Mouse (Mus musculus): ENCODE results near the gene Usp20. TPM values are rescaled to one million over a fixed set of nuclear protein-coding genes. Genes with fewer than 3 reads are reported as not detected.

The Usp20 gene
- total and polyA plus RNA-seq, 3 experiments = 3.4 to 13.8 (median 12.0) TPM

GRCm38 (mm10) chr2:30985111-30986020 is 3.3 kb downstream of the Usp20 start (continued):
- TF ChIP-seq USF1 (IDR thresholded peaks at IDR 0.05; ENCODE audit: low read depth, low read length) = no peak
- TF ChIP-seq MAZ (IDR thresholded peaks at IDR 0.05; ENCODE audit: low read depth, low read length) = peak; percentile 74
- no peak for TF ChIP-seq ZC3H11A (IDR thresholded peaks at IDR 0.05; ENCODE audit: low read depth, low read length)
- peak; percentile 84 for TF ChIP-seq NRF1 (IDR thresholded peaks at IDR 0.05; ENCODE audit: low read depth, low read length)
- 0 out of 2 replicates have a peak, but pooled peaks have one; percentile 34 for TF ChIP-seq MEF2A (IDR thresholded peaks at IDR 0.05; ENCODE audit: borderline replicate concordance, low read depth, low read length)
- peak; percentile 29 for TF ChIP-seq ETS1 (conservative IDR thresholded peaks at IDR 0.05; ENCODE audit: low read depth, low read length)
- no peak for TF ChIP-seq CHD1 (IDR thresholded peaks at IDR 0.05; ENCODE audit: low read depth, low read length)
- TF ChIP-seq POLR2AphosphoS2 (IDR thresholded peaks at IDR 0.05; ENCODE audit: low read depth, low read length) = no peak
- TF ChIP-seq ZMIZ1 (IDR thresholded peaks at IDR 0.05; ENCODE audit: low read depth, low read length) = no peak
- TF ChIP-seq SMC3 (IDR thresholded peaks at IDR 0.05; ENCODE audit: low read depth, low read length) = no peak

- no peak for TF ChIP-seq SMC3 (IDR thresholded peaks at IDR 0.05; ENCODE audit: low read depth, low read length)
- no peak for TF ChIP-seq TCF12 (IDR thresholded peaks at IDR 0.05; ENCODE audit: low read depth, low read length)
- dilution Hi-C loops (cut with MboI; ENCODE audit: extremely low pct_ligation_motif_present, extremely low pct_unique_long_range_greater_than_20kb, low sequenced_read_pairs) = no loop called here
Observed at GRCm38 (mm10) chr2:30990221-30990620, 8.1 kb downstream of the Usp20 start.

GRCm38 (mm10) chr2:30994853-30995252 is 12.8 kb downstream of the Usp20 start:
- Histone ChIP-seq H3K9ac (ENCODE audit: insufficient read depth, low read depth) (no peak overlapping the region), H3K27ac (ENCODE audit: insufficient read depth, low read depth) (no peak overlapping the region), H3K79me2 (replicated peaks; ENCODE audit: control insufficient read depth, extremely low read depth, insufficient read depth, poor library complexity, severe bottlenecking) (no peaks in the 10 kb centered on the region), H3K9me3 (replicated peaks; ENCODE audit: low read length) (peaks cover 3% of the 10 kb centered on the region), H3K27me3 (replicated peaks) (no peaks in the 10 kb centered on the region), H3K4me3 (replicated peaks in 1 of 3; ENCODE audit: low read depth in 2 of 3, low read length in 2 of 3, poor library complexity in 1 of 3) (no peak overlapping the region), H3K4me1 (ENCODE audit: control insufficient read depth in 1 of 2, insufficient read depth in 2 of 2) (no peaks in the 10 kb centered on the region), H3K36me3 (replicated peaks in 1 of 2; ENCODE audit: control insufficient read depth in 1 of 2, insufficient read depth in 1 of 2, low read length in 1 of 2) (peaks cover 7 to 35% of the 10 kb centered on the region in 2 experiments), H3K4me2 (ENCODE audit: insufficient read depth, low read depth, poor library complexity, severe bottlenecking) (no peak overlapping the region)
- no peak for TF ChIP-seq RCOR1 (conservative IDR thresholded peaks at IDR 0.05; ENCODE audit: low read depth, low read length)
- TF ChIP-seq USF2 (conservative IDR thresholded peaks at IDR 0.05; ENCODE audit: low read depth, low read length) = no peak
- no peak for TF ChIP-seq RAD21 (IDR thresholded peaks at IDR 0.05; ENCODE audit: low read depth, low read length)
- no peak for TF ChIP-seq CHD2 (IDR thresholded peaks at IDR 0.05; ENCODE audit: low read length)
- TF ChIP-seq ZNF384 (IDR thresholded peaks at IDR 0.05; ENCODE audit: low read depth, low read length) = no peak
- no peak for TF ChIP-seq MAX (IDR thresholded peaks at IDR 0.05; ENCODE audit: low read length)
- no peak for TF ChIP-seq JUN (IDR thresholded peaks at IDR 0.05; ENCODE audit: insufficient read depth, low read depth, low read length)
- TF ChIP-seq JUND (conservative IDR thresholded peaks at IDR 0.05; ENCODE audit: low read depth, low read length) = no peak
- no peak for TF ChIP-seq GABPA (IDR thresholded peaks at IDR 0.05; ENCODE audit: insufficient replicate concordance, low read depth, low read length)
- no peak for TF ChIP-seq EP300 (IDR thresholded peaks at IDR 0.05; ENCODE audit: low read length)
- TF ChIP-seq POLR2A (IDR thresholded peaks at IDR 0.05; ENCODE audit: low read depth, low read length) = no peak
- TF ChIP-seq SMC3 (IDR thresholded peaks at IDR 0.05; ENCODE audit: low read depth, low read length) = no peak
- no peak for TF ChIP-seq CHD1 (IDR thresholded peaks at IDR 0.05; ENCODE audit: low read depth, low read length)
- TF ChIP-seq KAT2A (IDR thresholded peaks at IDR 0.05; ENCODE audit: insufficient replicate concordance, low read length) = no peak
- TF ChIP-seq BHLHE40 (IDR thresholded peaks at IDR 0.05; ENCODE audit: low read depth, low read length) = no peak
- TF ChIP-seq PAX5 (IDR thresholded peaks at IDR 0.05; ENCODE audit: low read length) = no peak
- no peak for TF ChIP-seq NELFE (IDR thresholded peaks at IDR 0.05; ENCODE audit: low read depth, low read length)
- TF ChIP-seq MXI1 (IDR thresholded peaks at IDR 0.05; ENCODE audit: low read depth, low read length) = no peak
- DNase-seq (ENCODE audit: extremely low read depth) = no peak
- dilution Hi-C loops (cut with MboI; ENCODE audit: extremely low pct_ligation_motif_present, extremely low pct_unique_long_range_greater_than_20kb, low sequenced_read_pairs) = no loop called here
- in situ Hi-C loops (cut with MboI; ENCODE audit: low pct_ligation_motif_present, low pct_unique_long_range_greater_than_20kb, low sequenced_read_pairs) = no loop called here

More at GRCm38 (mm10) chr2:30990221-30990620, 8.1 kb downstream of the Usp20 start:
- peaks cover 0 to 22% of the 10 kb centered on the region in 2 experiments for H3K36me3 ChIP-seq (replicated peaks in 1 of 2; ENCODE audit: control insufficient read depth in 1 of 2, insufficient read depth in 1 of 2, low read length in 1 of 2)
- H3K9ac ChIP-seq (ENCODE audit: insufficient read depth, low read depth) = no peak overlapping the region
- H3K27ac ChIP-seq (ENCODE audit: insufficient read depth, low read depth) = no peak overlapping the region
- H3K27me3 ChIP-seq (replicated peaks) = no peaks in the 10 kb centered on the region
- in situ Hi-C loops (cut with MboI; ENCODE audit: low pct_ligation_motif_present, low pct_unique_long_range_greater_than_20kb, low sequenced_read_pairs) = no loop called here
- no peak overlapping the region for H3K4me2 ChIP-seq (ENCODE audit: insufficient read depth, low read depth, poor library complexity, severe bottlenecking)
- no peak for DNase-seq (ENCODE audit: extremely low read depth)
- H3K79me2 ChIP-seq (replicated peaks; ENCODE audit: control insufficient read depth, extremely low read depth, insufficient read depth, poor library complexity, severe bottlenecking) = no peaks in the 10 kb centered on the region
- H3K9me3 ChIP-seq (replicated peaks; ENCODE audit: low read length) = peaks cover 3% of the 10 kb centered on the region
- H3K4me1 ChIP-seq (ENCODE audit: control insufficient read depth in 1 of 2, insufficient read depth in 2 of 2) = peaks cover 8 to 13% of the 10 kb centered on the region in 2 experiments
- H3K4me3 ChIP-seq (replicated peaks in 1 of 3; ENCODE audit: low read depth in 2 of 3, low read length in 2 of 3, poor library complexity in 1 of 3) = no peak overlapping the region

Data from CH12.LX (cell line).